Mouse (Mus musculus) testis, adult 2 months (tissue): ENCODE results near the gene Ctnna3. TPM values are rescaled to one million over a fixed set of nuclear protein-coding genes. Genes with fewer than 3 reads are reported as not detected.

ENCODE experiments used
- H3K27ac ChIP-seq: fragments of 200-500 bp; 2 replicates; pipeline ENCODE4 v1.5.1; 2012; ENCODE audit warnings: low read depth, low read length; ENCODE audit not compliant: control insufficient read depth, insufficient read depth
- H3K27me3 ChIP-seq: fragments of 200-500 bp; 2 replicates; pipeline ENCODE4 v1.6.1; 2012; ENCODE audit warnings: mild to moderate bottlenecking, low read length, moderate library complexity; ENCODE audit not compliant: control insufficient read depth, insufficient read depth
- H3K36me3 ChIP-seq: fragments of 200-500 bp; 2 replicates; pipeline ENCODE4 v1.6.1; 2012; ENCODE audit warnings: mild to moderate bottlenecking, low read length; ENCODE audit not compliant: control insufficient read depth, insufficient read depth
- H3K4me1 ChIP-seq: fragments of 200-500 bp; 2 replicates; pipeline ENCODE4 v1.6.1; 2012; ENCODE audit warnings: low read length; ENCODE audit not compliant: control insufficient read depth, insufficient read depth
- H3K4me3 ChIP-seq: fragments of 200-500 bp; 2 replicates; pipeline ENCODE4 v1.5.1; 2012; ENCODE audit warnings: low read depth, mild to moderate bottlenecking, low read length, moderate library complexity, mixed read lengths; ENCODE audit not compliant: control insufficient read depth
- CTCF ChIP-seq: fragments of 200-500 bp; IDR thresholded peaks from 2 replicates; pipeline ENCODE4 v1.5.1; 2012; ENCODE audit warnings: low read depth, mild to moderate bottlenecking, inconsistent platforms, low read length, moderate library complexity; ENCODE audit not compliant: control insufficient read depth, insufficient read depth, insufficient replicate concordance
- POLR2A ChIP-seq: fragments of 200-500 bp; IDR thresholded peaks from 2 replicates; pipeline ENCODE4 v1.6.1; 2012; ENCODE audit warnings: low read depth, mild to moderate bottlenecking, inconsistent platforms, low read length, moderate library complexity; ENCODE audit not compliant: control insufficient read depth
- polyA plus RNA-seq: library from polyadenylated mRNA; depleted of rRNA; stranded (reverse); fragments of >200 nt; gene quantifications from 2 replicates; pipeline ENCODE4 v1.2.3, GENCODE M21; 2012

The Ctnna3 gene
- polyA plus RNA-seq, 1 experiment, result 38.9 TPM

DNA sequence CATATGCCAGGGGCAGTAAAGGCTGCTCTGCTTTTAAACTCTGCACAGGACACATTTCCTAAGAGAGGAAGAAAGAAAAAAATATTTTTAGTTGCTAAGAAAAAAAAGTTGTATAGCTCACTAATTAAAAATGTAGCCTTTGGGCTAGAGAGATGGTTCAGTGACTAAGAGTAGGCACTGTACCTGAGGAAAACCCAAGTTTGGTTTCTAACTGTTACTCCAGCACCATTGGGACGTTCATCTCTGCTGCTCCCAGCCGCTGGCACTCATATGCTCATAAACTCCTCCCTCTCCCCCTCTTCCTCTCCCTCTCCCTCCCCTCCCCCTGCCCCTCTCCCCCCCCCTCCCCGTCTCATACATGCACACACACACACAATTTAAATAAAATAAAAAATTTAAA lies 1441.0 kb downstream of the Ctnna3 start:
- TF ChIP-seq POLR2A (no peak), CTCF (no peak)
- Histone ChIP-seq H3K36me3 (no peaks in the 10 kb centered on the region), H3K27me3 (no peaks in the 10 kb centered on the region), H3K27ac (no peak overlapping the region), H3K4me1 (no peaks in the 10 kb centered on the region), H3K4me3 (no peak overlapping the region)

DNA sequence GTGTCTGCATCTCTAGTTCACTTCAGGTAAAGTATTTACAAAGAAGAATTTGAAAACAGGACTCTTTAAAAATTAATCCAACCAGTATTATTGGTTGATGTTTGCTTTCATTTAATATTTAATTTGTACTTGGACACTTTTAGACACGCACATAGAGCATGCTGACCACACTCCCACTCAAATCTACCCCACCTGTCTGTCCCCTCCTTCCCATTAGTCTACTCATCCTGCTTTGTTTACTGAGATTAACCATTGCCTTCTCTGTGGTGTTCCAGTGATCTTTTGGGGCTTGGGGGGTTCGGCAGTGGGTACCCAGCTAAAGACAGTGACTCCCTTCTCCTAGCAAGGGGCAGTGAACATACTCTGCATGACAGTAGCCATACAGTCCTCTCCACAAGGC lies 1446.6 kb downstream of the Ctnna3 start:
- no peak overlapping the region for H3K4me3 ChIP-seq
- H3K27me3 ChIP-seq, result no peaks in the 10 kb centered on the region
- H3K36me3 ChIP-seq, result no peaks in the 10 kb centered on the region
- H3K27ac ChIP-seq, result no peak overlapping the region
- H3K4me1 ChIP-seq, result no peaks in the 10 kb centered on the region
- TF ChIP-seq CTCF (no peak), POLR2A (no peak)

DNA sequence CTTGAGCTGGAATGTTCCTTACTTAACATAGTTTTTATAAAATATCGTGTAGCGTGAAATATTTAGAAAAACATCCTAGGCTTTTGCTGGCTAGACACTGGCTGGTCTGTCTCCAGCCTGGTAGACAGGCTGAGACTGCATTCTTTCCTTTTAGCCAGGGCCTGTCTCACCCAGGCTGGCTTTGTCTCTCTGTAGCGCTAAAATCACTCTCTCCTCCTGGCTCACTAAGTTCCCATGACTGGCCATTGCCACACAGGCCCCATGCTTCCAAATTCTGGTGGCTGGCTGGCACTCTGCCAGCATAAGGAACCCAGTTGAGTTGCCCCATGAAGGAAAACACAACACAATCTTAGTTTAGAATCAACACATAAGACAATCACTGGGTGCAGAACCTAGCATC lies 1450.0 kb downstream of the Ctnna3 start:
- no peak overlapping the region for H3K27ac ChIP-seq

DNA sequence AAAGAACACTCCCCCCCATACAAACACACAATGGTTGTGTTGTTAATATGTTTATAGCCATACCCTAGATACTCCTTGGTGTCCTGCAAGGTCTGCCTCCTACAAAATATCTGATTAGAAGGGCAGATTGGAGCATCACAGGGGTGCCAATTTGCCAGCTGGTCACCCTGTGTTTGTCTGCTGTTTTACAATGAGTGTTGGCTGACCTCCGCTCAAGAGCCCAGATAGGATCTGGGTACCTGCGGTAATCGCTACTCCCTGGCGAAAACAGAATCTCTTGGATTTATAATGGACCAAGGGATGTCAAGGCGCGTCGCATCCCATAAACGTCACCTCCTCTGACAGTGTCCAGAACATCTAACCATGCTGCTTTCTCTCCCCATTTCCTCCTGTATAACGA lies 1457.0 kb downstream of the Ctnna3 start:
- no peaks in the 10 kb centered on the region for H3K4me1 ChIP-seq
- H3K27ac ChIP-seq, result no peak overlapping the region
- H3K4me3 ChIP-seq, result no peak overlapping the region
- H3K27me3 ChIP-seq, result no peaks in the 10 kb centered on the region
- H3K36me3 ChIP-seq, result no peaks in the 10 kb centered on the region
- TF ChIP-seq POLR2A, result no peak
- no peak for TF ChIP-seq CTCF

More for the DNA sequence above, 1450.0 kb downstream of the Ctnna3 start:
- Histone ChIP-seq H3K36me3 (no peaks in the 10 kb centered on the region), H3K27me3 (no peaks in the 10 kb centered on the region), H3K4me3 (no peak overlapping the region), H3K4me1 (no peaks in the 10 kb centered on the region)
- TF ChIP-seq CTCF (no peak), POLR2A (no peak)

DNA sequence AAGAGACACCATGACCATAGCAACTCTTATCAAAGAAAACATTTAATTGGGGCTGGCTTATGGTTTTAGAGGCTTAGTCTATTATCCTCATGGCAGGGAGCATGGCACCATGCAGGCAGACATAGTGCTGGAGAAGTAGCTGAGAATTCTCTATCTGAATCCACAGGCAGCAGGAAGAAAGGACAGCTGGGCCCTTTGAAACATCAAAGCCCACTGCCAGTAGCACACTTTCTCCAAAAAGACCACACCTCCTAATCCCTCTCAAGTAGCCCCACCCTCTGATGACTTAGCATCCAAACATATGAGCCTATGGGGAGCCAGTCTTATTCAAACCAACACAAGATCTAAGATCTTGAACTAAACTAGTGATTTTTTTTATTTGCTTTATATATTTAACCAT lies 1462.6 kb downstream of the Ctnna3 start:
- Histone ChIP-seq H3K27me3 (no peaks in the 10 kb centered on the region), H3K36me3 (no peaks in the 10 kb centered on the region), H3K4me3 (no peak overlapping the region), H3K27ac (no peak overlapping the region), H3K4me1 (no peaks in the 10 kb centered on the region)
- TF ChIP-seq POLR2A (no peak), CTCF (no peak)

DNA sequence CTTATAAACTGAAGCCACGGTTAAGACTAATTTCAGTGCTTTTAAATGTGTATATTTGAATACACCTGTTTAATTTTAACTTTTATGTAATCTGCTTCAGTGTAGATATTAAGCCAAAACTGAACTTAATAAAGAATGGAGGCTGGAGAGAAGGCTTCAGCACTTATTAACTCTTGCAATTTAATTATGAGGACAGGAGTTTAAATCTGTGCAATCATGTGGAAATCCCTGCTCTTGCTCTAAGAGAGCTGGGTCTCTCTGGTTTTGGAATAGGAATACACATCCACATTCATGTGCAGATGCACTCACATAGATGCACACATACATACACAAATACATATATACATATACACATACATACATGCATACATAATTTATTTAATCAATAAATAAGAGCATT lies 1468.8 kb downstream of the Ctnna3 start:
- H3K27me3 ChIP-seq, result no peaks in the 10 kb centered on the region

DNA sequence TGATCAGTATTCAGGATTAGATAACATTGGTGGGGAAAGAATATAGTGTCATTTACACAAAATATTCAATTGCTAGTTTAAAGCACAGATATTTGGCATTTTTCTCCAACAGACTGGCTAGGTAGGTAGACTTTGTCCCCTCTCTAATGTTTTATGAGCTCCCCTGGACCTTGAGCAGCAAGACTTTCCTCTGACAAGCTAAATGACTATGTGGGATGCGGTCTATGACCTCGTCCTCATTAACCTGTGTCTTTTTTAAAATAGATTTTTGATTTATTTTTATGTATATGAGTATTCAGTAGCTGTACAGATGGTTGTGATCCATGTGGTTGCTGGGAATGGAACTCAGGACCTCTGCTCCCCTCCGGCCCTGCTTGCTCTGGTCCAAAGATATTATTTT lies 1471.8 kb downstream of the Ctnna3 start:
- Histone ChIP-seq H3K27ac (no peak overlapping the region), H3K27me3 (no peaks in the 10 kb centered on the region), H3K4me1 (no peaks in the 10 kb centered on the region), H3K36me3 (no peaks in the 10 kb centered on the region), H3K4me3 (no peak overlapping the region)
- TF ChIP-seq POLR2A (no peak), CTCF (no peak)

More for the DNA sequence above, 1468.8 kb downstream of the Ctnna3 start:
- TF ChIP-seq CTCF, result no peak
- TF ChIP-seq POLR2A, result no peak
- Histone ChIP-seq H3K4me3 (no peak overlapping the region), H3K36me3 (no peaks in the 10 kb centered on the region), H3K4me1 (no peaks in the 10 kb centered on the region), H3K27ac (no peak overlapping the region)

DNA sequence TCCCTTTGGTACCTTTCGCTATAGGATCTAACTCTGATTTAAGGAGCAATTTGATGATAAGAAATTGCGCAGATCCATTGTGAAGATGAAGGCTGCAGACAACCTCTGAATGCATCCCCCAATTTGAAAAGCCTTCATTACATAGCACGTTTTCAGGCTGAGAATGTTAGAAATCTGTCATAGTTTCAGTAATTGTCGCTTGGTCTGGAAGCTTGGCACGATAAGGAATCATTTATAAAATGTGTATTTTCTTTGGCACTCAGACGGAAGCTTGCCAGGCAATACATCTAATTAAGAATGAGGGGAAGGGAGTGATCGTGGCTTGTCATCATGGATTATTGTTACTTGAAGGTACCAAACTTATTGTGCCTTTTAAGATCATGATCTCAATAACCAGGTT lies 1511.1 kb downstream of the Ctnna3 start:
- Histone ChIP-seq H3K27ac (no peak overlapping the region), H3K27me3 (no peaks in the 10 kb centered on the region), H3K36me3 (no peaks in the 10 kb centered on the region), H3K4me1 (no peaks in the 10 kb centered on the region), H3K4me3 (no peak overlapping the region)
- TF ChIP-seq POLR2A, result no peak
- TF ChIP-seq CTCF, result no peak
